Comparison of ENCODE assay signal across 8 mouse cellular contexts in genomic region chr12:102579041-102579440, GRCm38 (mm10). TPM values are rescaled to one million over a fixed set of nuclear protein-coding genes. Genes with fewer than 3 reads are reported as not detected.
DNase-seq lines count a peak whose midpoint lies in the region; ATAC-seq and TF ChIP-seq lines count a peak whose summit lies in the region.

No protein-coding gene starts in this region.

- H3ac ChIP-seq in C2C12 (ENCODE audit: control insufficient read depth, insufficient read length, low read depth) = no peak overlapping the region

- peak; percentile 47; the same call in 1 of the 2 replicates for ATAC-seq in erythroblast, adult 5-6 weeks (replicated peaks; ENCODE audit: low FRiP score, poor library complexity, severe bottlenecking)

- H3K79me2 ChIP-seq in C2C12 (ENCODE audit: control insufficient read depth, insufficient read depth) = no peaks in the 10 kb centered on the region

- H3K27me3 ChIP-seq in C2C12 (ENCODE audit: control insufficient read depth, insufficient read depth, insufficient read length) = no peaks in the 10 kb centered on the region

- H3K4me3 ChIP-seq in C2C12 (ENCODE audit: insufficient read depth, poor library complexity, severe bottlenecking) = no peak overlapping the region
- H3K4me3 ChIP-seq in layer of hippocampus, adult 2 months = no peak overlapping the region

- H3K36me3 ChIP-seq in C2C12 (ENCODE audit: control insufficient read depth, insufficient read depth) = no peaks in the 10 kb centered on the region

- peak; percentile 72 for TF ChIP-seq CTCF in C2C12 (IDR thresholded peaks at IDR 0.05; ENCODE audit: control insufficient read depth, insufficient read depth, insufficient read length)
- peak; percentile 93 for TF ChIP-seq CTCF in layer of hippocampus, adult 2 months (conservative IDR thresholded peaks at IDR 0.05)

- H3K79me3 ChIP-seq in C2C12 (ENCODE audit: low read depth) = no peaks in the 10 kb centered on the region

- DNase-seq in adrenal gland, postnatal 4 days (ENCODE audit: low spot score in 2 of 2) = peak; percentile 57 to 63
- DNase-seq in heart, postnatal 4 days = peak; percentile 89
- peak; percentile 58 to 88 for DNase-seq in layer of hippocampus, adult 2 months (ENCODE audit: low spot score in 2 of 2)
- DNase-seq in lung, postnatal 10 days = peak; percentile 86
- DNase-seq in ovary, postnatal 36 days (ENCODE audit: low spot score) = peak; percentile 73
- peak; percentile 48 to 87 for DNase-seq in thymus, postnatal 10 days (ENCODE audit: low spot score in 2 of 2)

- H3K27ac ChIP-seq in layer of hippocampus, adult 2 months = no peak overlapping the region

TF ChIP-seq in C2C12, 6 proteins besides CTCF, POLR2A, EP300 and RAD21:
- no peak for TF ChIP-seq FOSL1 (IDR thresholded peaks at IDR 0.05; ENCODE audit: insufficient read depth, low read length, poor library complexity, severe bottlenecking)
- TF ChIP-seq MYOD1 (IDR thresholded peaks at IDR 0.05; ENCODE audit: control insufficient read depth, insufficient read length, low read depth) = no peak
- TF ChIP-seq MAX (IDR thresholded peaks at IDR 0.05) = no peak
- no peak for TF ChIP-seq MYOG (IDR thresholded peaks at IDR 0.05; ENCODE audit: control insufficient read depth, extremely low read depth, insufficient read length)
- TF ChIP-seq CEBPB (IDR thresholded peaks at IDR 0.05; ENCODE audit: low read depth) = no peak
- TF ChIP-seq USF1 (IDR thresholded peaks at IDR 0.05; ENCODE audit: low read depth) = no peak

RNA-seq across cellular contexts. Expression of gene Chga, which starts 24.3 kb away (rescaled TPM):
- 0.01 TPM for polyA plus RNA-seq in C2C12 (2012; fragmentation: generic; extraction: Trizol)
- 1,000 to 10,000 TPM; 1,913 to 1,920 TPM for total RNA-seq in adrenal gland, postnatal 4 days (2021)
- total RNA-seq in erythroblast, adult 5-6 weeks (2015; ENCODE audit: low replicate concordance) = not detected in 2 replicates
- total RNA-seq in erythroblast, adult 5-6 weeks (2017; ENCODE audit: low replicate concordance) = not detected in 2 replicates
- total RNA-seq in heart, postnatal 4 days (2021) = under 1 TPM in 1 of 2 experiments, not detected in 1; 0.18 TPM
- 100 to 1,000 TPM; 123 to 124 TPM for total RNA-seq in layer of hippocampus, adult 2 months (2021)

Comparison
In these comparisons a context has a peak if more than half of its experiments do, and no peak if none do; other contexts are left out.
1. RNA of gene Chga, which starts 24.3 kb away (total RNA-seq): 1,913 to 1,920 TPM in adrenal gland, postnatal 4 days and 123 to 124 TPM in layer of hippocampus, adult 2 months; 0.18 TPM in heart, postnatal 4 days and not detected in erythroblast, adult 5-6 weeks; every median in the first group is over 100 times any median in the second.
2. Peak in every context shown above with its lines, with median percentiles within 50 percentile points of each other: DNase-seq.